Mouse (Mus musculus) liver, embryonic 14.5 days (tissue): ENCODE measurements around the gene Stk33.

ENCODE experiments used
- CTCF ChIP-seq: IDR thresholded peaks from 2 replicates; pipeline ENCODE4 v1.5.1; 2016; ENCODE audit warnings: antibody characterized with exemption, low read depth, control low read depth
- EP300 ChIP-seq: IDR thresholded peaks from 2 replicates; pipeline ENCODE4 v1.6.1; 2016; ENCODE audit warnings: antibody characterized with exemption, low read depth

- TF ChIP-seq EP300 (no peak), CTCF (no peak)
Measured at GRCm38 (mm10) chr7:109275151-109275550, 163.7 kb downstream of the Stk33 start.
